Mouse (Mus musculus): ENCODE data around the gene Abce1. TPM values are rescaled to one million over a fixed set of nuclear protein-coding genes. Genes with fewer than 3 reads are reported as not detected.
"Not testable (repeated sequence)": the region's sequence is repeated elsewhere in the genome, so short reads cannot be mapped to it uniquely, and the experiment has no call there.

Gene Abce1
- polyA plus RNA-seq, 1 experiment from 2014 or later = 94.9 TPM

DNA sequence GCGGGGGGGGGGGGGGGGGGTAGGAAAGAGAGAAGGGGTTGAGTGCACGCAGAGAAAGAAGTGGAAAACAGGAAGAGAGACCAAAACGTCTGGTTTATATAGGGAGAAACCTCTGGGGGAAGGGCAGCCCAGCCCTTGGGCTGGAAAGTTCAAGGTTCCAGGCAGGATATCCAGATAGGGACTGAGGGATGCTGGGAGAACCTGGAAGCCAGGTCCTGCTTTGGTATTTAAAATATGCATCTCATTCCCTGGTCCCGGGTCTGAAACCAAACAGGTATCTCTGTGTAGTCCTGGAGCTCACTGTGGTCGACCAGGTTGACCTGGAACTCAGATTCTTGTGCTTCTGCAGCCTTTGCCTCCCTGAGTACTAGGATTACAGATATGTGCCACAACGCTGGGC is 1.1 kb upstream of the Abce1 start:
- ATAC-seq (ENCODE audit: low read depth) = no peak
- Histone ChIP-seq H3K27ac (ENCODE audit: low read length) (no peak overlapping the region), H3K4me1 (replicated peaks; ENCODE audit: control insufficient read depth, insufficient read depth, low read length) (peaks cover 6% of the 10 kb centered on the region), H3K27me3 (ENCODE audit: control insufficient read depth, insufficient read depth, low read depth, low read length) (no peaks in the 10 kb centered on the region), H3K36me3 (ENCODE audit: control insufficient read depth, insufficient read depth, low read length) (peaks cover 8% of the 10 kb centered on the region), H3K9ac (ENCODE audit: low read length) (no peak overlapping the region), H3K9me3 (ENCODE audit: control insufficient read depth, low read length) (no peaks in the 10 kb centered on the region), H3K4me3 (ENCODE audit: low read length) (no peak overlapping the region; the same call in 1 of the 2 replicates), H3K4me2 (ENCODE audit: low read depth, low read length) (peak overlapping the region; percentile 48; the same call in 1 of the 2 replicates)
- 42% methylated on average over 5 of the region's 6 CpGs for WGBS

GRCm38 (mm10) chr8:79706687-79707086 is 4.9 kb downstream of the Abce1 start:
- H3K36me3 ChIP-seq (ENCODE audit: control insufficient read depth, insufficient read depth, low read length) = peaks cover 21% of the 10 kb centered on the region
- no peaks in the 10 kb centered on the region for H3K9me3 ChIP-seq (ENCODE audit: control insufficient read depth, low read length)
- H3K27me3 ChIP-seq (ENCODE audit: control insufficient read depth, insufficient read depth, low read depth, low read length) = no peaks in the 10 kb centered on the region
- WGBS = 79% methylated on average over 3 of the region's 3 CpGs
- H3K4me1 ChIP-seq (replicated peaks; ENCODE audit: control insufficient read depth, insufficient read depth, low read length) = no peaks in the 10 kb centered on the region; the same call in 1 of the 2 replicates
- no peak for ATAC-seq (ENCODE audit: low read depth)
- H3K4me3 ChIP-seq (ENCODE audit: low read length) = no peak overlapping the region
- no peak overlapping the region for H3K27ac ChIP-seq (ENCODE audit: low read length)
- no peak overlapping the region for H3K4me2 ChIP-seq (ENCODE audit: low read depth, low read length)
- no peak overlapping the region for H3K9ac ChIP-seq (ENCODE audit: low read length)

DNA sequence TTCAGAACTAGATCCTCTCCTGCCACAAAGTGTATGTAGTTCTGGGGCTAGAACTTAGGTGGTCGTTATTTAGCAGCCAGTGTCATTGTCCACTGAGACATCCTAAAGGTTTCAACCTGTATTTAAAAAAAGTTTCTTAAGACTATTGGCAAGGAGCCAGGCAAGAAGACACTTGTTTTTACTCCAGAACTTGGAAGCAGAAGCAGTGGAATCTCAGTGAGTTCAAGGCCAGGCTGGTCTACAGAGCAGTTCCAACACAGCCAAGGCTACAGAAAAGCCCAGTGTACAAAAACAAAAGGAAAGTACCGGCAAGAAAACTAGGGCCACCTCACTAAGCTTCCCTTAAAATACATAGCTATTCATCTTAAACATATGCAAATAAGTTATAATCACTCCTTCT is 19.0 kb downstream of the Abce1 start:
- H3K4me1 ChIP-seq (replicated peaks; ENCODE audit: control insufficient read depth, insufficient read depth, low read length) = no peaks in the 10 kb centered on the region
- H3K9ac ChIP-seq (ENCODE audit: low read length) = no peak overlapping the region
- ATAC-seq (ENCODE audit: low read depth) = no peak
- 80% methylated on average over 2 of the region's 2 CpGs for WGBS
- no peak overlapping the region for H3K27ac ChIP-seq (ENCODE audit: low read length)
- H3K9me3 ChIP-seq (ENCODE audit: control insufficient read depth, low read length) = no peaks in the 10 kb centered on the region
- H3K4me2 ChIP-seq (ENCODE audit: low read depth, low read length) = no peak overlapping the region
- H3K27me3 ChIP-seq (ENCODE audit: control insufficient read depth, insufficient read depth, low read depth, low read length) = no peaks in the 10 kb centered on the region
- H3K36me3 ChIP-seq (ENCODE audit: control insufficient read depth, insufficient read depth, low read length) = peaks cover 32% of the 10 kb centered on the region
- no peak overlapping the region for H3K4me3 ChIP-seq (ENCODE audit: low read length)

DNA sequence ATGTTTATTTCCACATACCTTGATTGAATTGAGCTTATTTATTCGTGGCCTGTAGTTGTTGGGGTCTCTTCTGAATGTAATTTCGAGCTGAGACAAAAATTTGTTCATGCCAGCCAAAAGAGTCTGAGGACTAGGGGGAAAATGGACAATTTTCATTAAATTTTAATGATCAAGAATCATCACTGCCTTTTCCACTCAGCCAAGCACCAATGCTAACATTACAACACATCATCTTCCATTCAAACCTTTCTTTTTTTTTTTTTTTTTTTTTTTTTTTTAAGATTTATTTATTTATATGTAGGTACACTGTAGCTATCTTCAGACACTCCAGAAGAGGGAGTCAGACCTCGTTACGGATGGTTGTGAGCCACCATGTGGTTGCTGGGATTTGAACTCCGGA is 25.6 kb downstream of the Abce1 start:
- not testable (repeated sequence) for H3K9ac ChIP-seq (ENCODE audit: low read length); H3K4me3 ChIP-seq (ENCODE audit: low read length); H3K4me2 ChIP-seq (ENCODE audit: low read depth, low read length); ATAC-seq (ENCODE audit: low read depth); H3K4me1 ChIP-seq (replicated peaks; ENCODE audit: control insufficient read depth, insufficient read depth, low read length); H3K9me3 ChIP-seq (ENCODE audit: control insufficient read depth, low read length); H3K27ac ChIP-seq (ENCODE audit: low read length); H3K27me3 ChIP-seq (ENCODE audit: control insufficient read depth, insufficient read depth, low read depth, low read length)
- H3K36me3 ChIP-seq (ENCODE audit: control insufficient read depth, insufficient read depth, low read length) = peaks cover 41% of the 10 kb centered on the region
- WGBS = 85% methylated on average over 5 of the region's 5 CpGs

- Histone ChIP-seq H3K4me3 (ENCODE audit: low read length) (peak overlapping the region; percentile 51), H3K4me2 (ENCODE audit: low read depth, low read length) (peak overlapping the region; percentile 59), H3K4me1 (replicated peaks; ENCODE audit: control insufficient read depth, insufficient read depth, low read length) (0 out of 2 replicates have a peak, but pooled peaks cover 4% of the 10 kb centered on the region), H3K27me3 (ENCODE audit: control insufficient read depth, insufficient read depth, low read depth, low read length) (no peaks in the 10 kb centered on the region), H3K9ac (ENCODE audit: low read length) (peak overlapping the region; percentile 53), H3K27ac (ENCODE audit: low read length) (no peak overlapping the region), H3K36me3 (ENCODE audit: control insufficient read depth, insufficient read depth, low read length) (peaks cover 13% of the 10 kb centered on the region; the same call in 1 of the 2 replicates), H3K9me3 (ENCODE audit: control insufficient read depth, low read length) (no peaks in the 10 kb centered on the region)
- peak; percentile 31; the same call in 1 of the 2 replicates for ATAC-seq (ENCODE audit: low read depth)
- WGBS = 33% methylated on average over 2 of the region's 2 CpGs
These were observed 30.6 kb downstream of the Abce1 start for GRCm38 (mm10) chr8:79680965-79681364.

- peak; percentile 88 for ATAC-seq (ENCODE audit: low read depth)
These were observed 31.0 kb downstream of the Abce1 start for GRCm38 (mm10) chr8:79680555-79680954.

DNA sequence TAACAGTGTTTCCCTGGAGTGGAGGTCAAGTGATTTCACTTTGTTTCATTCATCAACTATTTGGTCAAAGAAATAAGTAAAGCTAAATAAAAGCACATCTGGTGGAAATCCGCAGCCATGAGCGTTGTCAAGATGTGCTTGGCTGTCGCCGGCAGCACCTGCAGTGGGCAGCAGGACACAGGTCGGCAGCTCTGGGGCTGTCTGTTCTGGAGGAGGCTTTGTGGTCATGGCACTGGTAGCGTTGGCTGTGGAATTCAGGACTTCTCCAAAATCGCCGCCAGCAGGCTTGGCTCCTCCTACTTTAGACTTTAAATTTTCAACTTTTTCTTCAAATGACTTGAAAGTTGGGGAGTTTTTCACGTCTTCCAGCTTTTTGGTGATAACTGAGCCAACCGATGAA is 31.5 kb downstream of the Abce1 start:
- 37% methylated on average over 10 of the region's 10 CpGs for WGBS

More at GRCm38 (mm10) chr8:79680555-79680954, 31.0 kb downstream of the Abce1 start:
- H3K36me3 ChIP-seq (ENCODE audit: control insufficient read depth, insufficient read depth, low read length) = peaks cover 11% of the 10 kb centered on the region; the same call in 1 of the 2 replicates
- H3K4me2 ChIP-seq (ENCODE audit: low read depth, low read length) = peak overlapping the region; percentile 59
- 0 out of 2 replicates have a peak, but pooled peaks cover 4% of the 10 kb centered on the region for H3K4me1 ChIP-seq (replicated peaks; ENCODE audit: control insufficient read depth, insufficient read depth, low read length)
- H3K4me3 ChIP-seq (ENCODE audit: low read length) = peak overlapping the region; percentile 51
- no peak overlapping the region for H3K27ac ChIP-seq (ENCODE audit: low read length)
- no peaks in the 10 kb centered on the region for H3K27me3 ChIP-seq (ENCODE audit: control insufficient read depth, insufficient read depth, low read depth, low read length)
- WGBS = 4% methylated on average over 34 of the region's 34 CpGs
- no peaks in the 10 kb centered on the region for H3K9me3 ChIP-seq (ENCODE audit: control insufficient read depth, low read length)
- peak overlapping the region; percentile 53 for H3K9ac ChIP-seq (ENCODE audit: low read length)

DNA sequence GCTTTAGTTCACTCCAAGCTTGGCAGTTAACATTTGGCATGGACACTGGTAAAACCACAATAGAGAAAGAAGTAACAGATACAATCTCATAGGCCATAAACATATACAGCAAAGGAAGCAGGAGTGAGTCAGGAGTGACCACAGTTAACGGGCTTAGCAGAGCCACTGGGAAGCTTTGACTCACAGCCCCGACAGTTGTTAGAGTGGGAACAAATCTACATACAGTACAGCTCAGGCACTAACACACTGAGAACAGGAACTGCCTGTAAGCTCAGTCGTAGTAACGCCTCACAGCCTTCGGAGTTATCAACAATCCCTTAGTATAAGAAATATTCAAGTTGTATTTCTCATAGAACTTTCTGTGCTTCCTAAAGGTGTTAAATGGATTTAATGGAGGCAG is 32.5 kb downstream of the Abce1 start:
- H3K36me3 ChIP-seq (ENCODE audit: control insufficient read depth, insufficient read depth, low read length) = peaks cover 12% of the 10 kb centered on the region; the same call in 1 of the 2 replicates
- ATAC-seq (ENCODE audit: low read depth) = no peak

More for the DNA sequence above, 31.5 kb downstream of the Abce1 start:
- not testable (repeated sequence) for ATAC-seq (ENCODE audit: low read depth); H3K4me1 ChIP-seq (replicated peaks; ENCODE audit: control insufficient read depth, insufficient read depth, low read length); H3K9me3 ChIP-seq (ENCODE audit: control insufficient read depth, low read length); H3K9ac ChIP-seq (ENCODE audit: low read length); H3K27ac ChIP-seq (ENCODE audit: low read length); H3K27me3 ChIP-seq (ENCODE audit: control insufficient read depth, insufficient read depth, low read depth, low read length)
- Histone ChIP-seq H3K36me3 (ENCODE audit: control insufficient read depth, insufficient read depth, low read length) (peaks cover 11% of the 10 kb centered on the region; the same call in 1 of the 2 replicates), H3K4me3 (ENCODE audit: low read length) (peak overlapping the region; percentile 51), H3K4me2 (ENCODE audit: low read depth, low read length) (peak overlapping the region; percentile 59)

GRCm38 (mm10) chr8:79676461-79676860 is 35.1 kb downstream of the Abce1 start:
- no peak overlapping the region for H3K4me2 ChIP-seq (ENCODE audit: low read depth, low read length)
- no peaks in the 10 kb centered on the region for H3K27me3 ChIP-seq (ENCODE audit: control insufficient read depth, insufficient read depth, low read depth, low read length)
- no peaks in the 10 kb centered on the region for H3K9me3 ChIP-seq (ENCODE audit: control insufficient read depth, low read length)
- no peak for ATAC-seq (ENCODE audit: low read depth)
- 0 out of 2 replicates have a peak, but pooled peaks cover 4% of the 10 kb centered on the region for H3K4me1 ChIP-seq (replicated peaks; ENCODE audit: control insufficient read depth, insufficient read depth, low read length)
- H3K36me3 ChIP-seq (ENCODE audit: control insufficient read depth, insufficient read depth, low read length) = peaks cover 21% of the 10 kb centered on the region
- H3K4me3 ChIP-seq (ENCODE audit: low read length) = no peak overlapping the region
- no peak overlapping the region for H3K27ac ChIP-seq (ENCODE audit: low read length)
- WGBS = 82% methylated on average over 4 of the region's 4 CpGs
- no peak overlapping the region for H3K9ac ChIP-seq (ENCODE audit: low read length)

More for the DNA sequence above, 32.5 kb downstream of the Abce1 start:
- Histone ChIP-seq H3K9ac (ENCODE audit: low read length) (no peak overlapping the region), H3K4me2 (ENCODE audit: low read depth, low read length) (no peak overlapping the region), H3K27ac (ENCODE audit: low read length) (no peak overlapping the region), H3K27me3 (ENCODE audit: control insufficient read depth, insufficient read depth, low read depth, low read length) (no peaks in the 10 kb centered on the region), H3K4me3 (ENCODE audit: low read length) (no peak overlapping the region), H3K4me1 (replicated peaks; ENCODE audit: control insufficient read depth, insufficient read depth, low read length) (0 out of 2 replicates have a peak, but pooled peaks cover 4% of the 10 kb centered on the region), H3K9me3 (ENCODE audit: control insufficient read depth, low read length) (no peaks in the 10 kb centered on the region)
- 71% methylated on average over 5 of the region's 5 CpGs for WGBS

All from lung, embryonic 16.5 days (tissue).